Mouse (Mus musculus): Measurements from ENCODE around the gene Sh3pxd2a.

Gene Sh3pxd2a

GRCm38 (mm10) chr19:47444488-47444887 is 19.7 kb downstream of the Sh3pxd2a start:
- Histone ChIP-seq H3K27me3 (ENCODE audit: insufficient read depth, low read length) (0 out of 2 replicates have a peak, but pooled peaks cover 3% of the 10 kb centered on the region), H3K4me3 (replicated peaks; ENCODE audit: low read length) (0 out of 2 replicates have a peak overlapping the region, but pooled peaks have one; percentile 7), H3K36me3 (ENCODE audit: insufficient read depth, low read length) (no peaks in the 10 kb centered on the region), H3K4me1 (replicated peaks; ENCODE audit: low read depth, low read length) (peaks cover 100% of the 10 kb centered on the region), H3K9me3 (ENCODE audit: low read length) (no peaks in the 10 kb centered on the region)
- TF ChIP-seq NANOG (IDR thresholded peaks at IDR 0.05; ENCODE audit: borderline replicate concordance, low read length) (no peak), CTCF (conservative IDR thresholded peaks at IDR 0.05; ENCODE audit: low read length) (no peak), POU5F1 (IDR thresholded peaks at IDR 0.05; ENCODE audit: borderline replicate concordance, low read length) (no peak)

GRCm38 (mm10) chr19:47442294-47442627 is 21.9 kb downstream of the Sh3pxd2a start:
- peaks cover 99% of the 10 kb centered on the region for H3K4me1 ChIP-seq (replicated peaks; ENCODE audit: low read depth, low read length)
- TF ChIP-seq NANOG (IDR thresholded peaks at IDR 0.05; ENCODE audit: borderline replicate concordance, low read length) (no peak), CTCF (conservative IDR thresholded peaks at IDR 0.05; ENCODE audit: low read length) (no peak), POU5F1 (IDR thresholded peaks at IDR 0.05; ENCODE audit: borderline replicate concordance, low read length) (no peak)
- 0 out of 2 replicates have a peak, but pooled peaks cover 3% of the 10 kb centered on the region for H3K27me3 ChIP-seq (ENCODE audit: insufficient read depth, low read length)
- H3K36me3 ChIP-seq (ENCODE audit: insufficient read depth, low read length), result no peaks in the 10 kb centered on the region
- no peaks in the 10 kb centered on the region for H3K9me3 ChIP-seq (ENCODE audit: low read length)
- no peak overlapping the region; the same call in 1 of the 2 replicates for H3K4me3 ChIP-seq (replicated peaks; ENCODE audit: low read length)

DNA sequence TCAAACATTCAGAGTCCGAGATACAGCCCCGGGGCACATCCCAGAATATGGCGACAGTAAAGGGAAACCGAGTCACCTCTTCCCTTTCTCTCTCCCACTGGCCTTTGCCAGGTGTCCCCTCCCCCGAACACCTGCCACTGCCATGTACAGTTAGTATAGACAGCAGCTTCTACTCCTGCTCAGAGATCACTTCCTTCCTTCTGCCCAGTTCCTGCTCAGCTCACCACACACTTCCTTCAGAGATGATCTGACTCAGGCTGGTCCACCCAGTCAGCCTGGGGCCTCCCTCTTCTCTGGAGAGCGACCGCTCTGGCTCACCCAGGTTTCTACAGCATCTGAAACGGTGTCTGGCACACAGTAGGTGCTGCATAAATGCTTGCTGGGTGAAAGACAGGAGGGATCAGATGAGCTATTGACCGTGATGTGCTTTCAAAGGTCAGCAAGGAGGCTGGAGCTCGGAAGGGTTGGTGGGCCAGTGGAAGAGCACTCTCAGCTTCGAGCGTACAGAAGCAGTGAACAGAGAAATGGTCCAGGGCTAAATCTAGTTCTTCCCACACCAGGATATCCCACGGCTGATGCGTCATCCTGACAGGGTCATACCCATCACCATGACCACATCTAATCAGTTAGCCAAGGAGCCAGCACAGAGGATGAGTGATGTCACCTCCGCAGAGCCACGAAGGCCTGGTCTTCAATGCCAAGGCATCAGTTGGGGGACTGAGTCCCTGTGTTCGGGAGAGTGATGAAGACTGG is 22.5 kb downstream of the Sh3pxd2a start:
- Histone ChIP-seq H3K9me3 (ENCODE audit: low read length) (no peaks in the 10 kb centered on the region), H3K4me3 (replicated peaks; ENCODE audit: low read length) (peak overlapping the region; percentile 7; the same call in 1 of the 2 replicates), H3K36me3 (ENCODE audit: insufficient read depth, low read length) (no peaks in the 10 kb centered on the region), H3K4me1 (replicated peaks; ENCODE audit: low read depth, low read length) (peaks cover 99% of the 10 kb centered on the region), H3K27me3 (ENCODE audit: insufficient read depth, low read length) (0 out of 2 replicates have a peak, but pooled peaks cover 3% of the 10 kb centered on the region)
- TF ChIP-seq POU5F1 (IDR thresholded peaks at IDR 0.05; ENCODE audit: borderline replicate concordance, low read length), result no peak
- no peak for TF ChIP-seq NANOG (IDR thresholded peaks at IDR 0.05; ENCODE audit: borderline replicate concordance, low read length)
- TF ChIP-seq CTCF (conservative IDR thresholded peaks at IDR 0.05; ENCODE audit: low read length), result no peak

- H3K36me3 ChIP-seq (ENCODE audit: insufficient read depth, low read length), result no peaks in the 10 kb centered on the region
- no peak overlapping the region for H3K4me3 ChIP-seq (replicated peaks; ENCODE audit: low read length)
- H3K4me1 ChIP-seq (replicated peaks; ENCODE audit: low read depth, low read length), result peaks cover 98% of the 10 kb centered on the region
- H3K27me3 ChIP-seq (ENCODE audit: insufficient read depth, low read length), result no peaks in the 10 kb centered on the region
- no peaks in the 10 kb centered on the region for H3K9me3 ChIP-seq (ENCODE audit: low read length)
- TF ChIP-seq NANOG (IDR thresholded peaks at IDR 0.05; ENCODE audit: borderline replicate concordance, low read length), result no peak
Observed at GRCm38 (mm10) chr19:47440967-47441366, 23.2 kb downstream of the Sh3pxd2a start.

DNA sequence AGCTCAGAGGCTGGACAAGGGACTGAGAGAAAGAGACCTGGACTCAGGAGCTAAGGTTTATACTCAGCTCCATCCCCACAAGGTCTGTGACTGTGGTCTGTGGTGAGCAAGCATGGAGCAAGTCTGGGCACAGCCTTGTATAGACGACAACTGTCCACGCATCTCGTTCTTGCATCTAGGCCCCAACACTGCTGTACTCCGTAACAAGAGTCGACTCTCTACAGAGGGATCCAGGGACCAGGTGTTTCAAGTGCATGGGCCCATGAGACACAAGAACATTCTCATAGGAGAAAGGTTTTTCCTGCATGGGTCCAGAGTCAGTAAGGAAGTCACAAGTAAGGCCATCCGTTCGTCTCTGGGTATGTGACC is 23.8 kb downstream of the Sh3pxd2a start:
- Histone ChIP-seq H3K4me1 (replicated peaks; ENCODE audit: low read depth, low read length) (peaks cover 97% of the 10 kb centered on the region), H3K4me3 (replicated peaks; ENCODE audit: low read length) (no peak overlapping the region), H3K9me3 (ENCODE audit: low read length) (no peaks in the 10 kb centered on the region), H3K27me3 (ENCODE audit: insufficient read depth, low read length) (no peaks in the 10 kb centered on the region), H3K36me3 (ENCODE audit: insufficient read depth, low read length) (no peaks in the 10 kb centered on the region)
- TF ChIP-seq CTCF (conservative IDR thresholded peaks at IDR 0.05; ENCODE audit: low read length), result no peak
- no peak for TF ChIP-seq POU5F1 (IDR thresholded peaks at IDR 0.05; ENCODE audit: borderline replicate concordance, low read length)

GRCm38 (mm10) chr19:47439726-47440434 is 24.3 kb downstream of the Sh3pxd2a start:
- TF ChIP-seq POU5F1 (IDR thresholded peaks at IDR 0.05; ENCODE audit: borderline replicate concordance, low read length) (no peak), NANOG (IDR thresholded peaks at IDR 0.05; ENCODE audit: borderline replicate concordance, low read length) (no peak), CTCF (conservative IDR thresholded peaks at IDR 0.05; ENCODE audit: low read length) (no peak)
- no peak overlapping the region for H3K4me3 ChIP-seq (replicated peaks; ENCODE audit: low read length)
- H3K4me1 ChIP-seq (replicated peaks; ENCODE audit: low read depth, low read length), result peaks cover 92% of the 10 kb centered on the region
- no peaks in the 10 kb centered on the region for H3K9me3 ChIP-seq (ENCODE audit: low read length)
- no peaks in the 10 kb centered on the region for H3K27me3 ChIP-seq (ENCODE audit: insufficient read depth, low read length)
- no peaks in the 10 kb centered on the region for H3K36me3 ChIP-seq (ENCODE audit: insufficient read depth, low read length)

DNA sequence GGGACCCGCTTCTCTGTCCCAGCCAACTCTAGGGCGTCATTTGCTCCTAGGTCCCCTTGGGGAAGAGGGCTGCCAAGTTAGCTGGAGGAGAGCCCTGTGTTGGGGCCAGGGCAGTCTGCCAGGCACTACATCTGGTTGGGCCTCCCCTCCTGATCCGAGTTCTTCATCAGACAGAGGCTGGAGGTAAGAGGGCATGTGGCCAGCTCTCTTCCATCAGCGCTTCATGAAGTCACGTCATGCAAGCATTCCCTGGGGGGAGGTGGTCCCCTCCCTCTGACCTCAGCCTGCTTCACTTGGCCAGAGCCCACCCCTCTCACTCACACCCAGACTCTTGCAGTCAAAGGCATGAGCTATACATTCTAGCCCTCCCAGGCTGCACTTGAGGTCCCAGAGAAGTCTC is 25.8 kb downstream of the Sh3pxd2a start:
- H3K9me3 ChIP-seq (ENCODE audit: low read length), result no peaks in the 10 kb centered on the region
- H3K4me3 ChIP-seq (replicated peaks; ENCODE audit: low read length), result no peak overlapping the region
- peaks cover 88% of the 10 kb centered on the region for H3K4me1 ChIP-seq (replicated peaks; ENCODE audit: low read depth, low read length)
- H3K36me3 ChIP-seq (ENCODE audit: insufficient read depth, low read length), result no peaks in the 10 kb centered on the region
- no peak for TF ChIP-seq NANOG (IDR thresholded peaks at IDR 0.05; ENCODE audit: borderline replicate concordance, low read length)
- TF ChIP-seq POU5F1 (IDR thresholded peaks at IDR 0.05; ENCODE audit: borderline replicate concordance, low read length), result no peak
- no peak for TF ChIP-seq CTCF (conservative IDR thresholded peaks at IDR 0.05; ENCODE audit: low read length)
- H3K27me3 ChIP-seq (ENCODE audit: insufficient read depth, low read length), result no peaks in the 10 kb centered on the region

GRCm38 (mm10) chr19:47437040-47437439 is 27.2 kb downstream of the Sh3pxd2a start:
- H3K4me1 ChIP-seq (replicated peaks; ENCODE audit: low read depth, low read length), result peaks cover 79% of the 10 kb centered on the region
- H3K36me3 ChIP-seq (ENCODE audit: insufficient read depth, low read length), result no peaks in the 10 kb centered on the region
- TF ChIP-seq POU5F1 (IDR thresholded peaks at IDR 0.05; ENCODE audit: borderline replicate concordance, low read length), result no peak
- no peak for TF ChIP-seq NANOG (IDR thresholded peaks at IDR 0.05; ENCODE audit: borderline replicate concordance, low read length)
- no peak for TF ChIP-seq CTCF (conservative IDR thresholded peaks at IDR 0.05; ENCODE audit: low read length)
- no peak overlapping the region for H3K4me3 ChIP-seq (replicated peaks; ENCODE audit: low read length)
- no peaks in the 10 kb centered on the region for H3K9me3 ChIP-seq (ENCODE audit: low read length)
- no peaks in the 10 kb centered on the region for H3K27me3 ChIP-seq (ENCODE audit: insufficient read depth, low read length)
